Mouse (Mus musculus) liver, embryonic 12.5 days (tissue): Measurements from ENCODE around the gene B3gnt9. TPM values are rescaled to one million over a fixed set of nuclear protein-coding genes. Genes with fewer than 3 reads are reported as not detected.

Experiments used
- ATAC-seq: fragments of 200-750 bp; cut with Nextera tagmentation; 2 replicates; pipeline ENCODE4 v1.8.0; 2017; ENCODE audit warnings: moderate number of reproducible peaks, mild to moderate bottlenecking, moderate library complexity
- H3K27ac ChIP-seq: fragments of 300-500 bp; sonication (generic); 2 replicates; pipeline ENCODE4 v1.5.1; 2016; ENCODE audit warnings: mild to moderate bottlenecking
- H3K27me3 ChIP-seq: fragments of 300-500 bp; sonication (generic); replicated peaks from 2 replicates; pipeline ENCODE4 v1.6.1; 2016; ENCODE audit warnings: mild to moderate bottlenecking, moderate library complexity
- H3K36me3 ChIP-seq: fragments of 300-500 bp; sonication (generic); 2 replicates; pipeline ENCODE4 v1.6.1; 2016; ENCODE audit warnings: mild to moderate bottlenecking, moderate library complexity
- H3K4me1 ChIP-seq: fragments of 300-500 bp; sonication (generic); 2 replicates; pipeline ENCODE4 v1.6.1; 2016
- H3K4me2 ChIP-seq: fragments of 300-500 bp; sonication (generic); 2 replicates; pipeline ENCODE4 v1.6.1; 2016; ENCODE audit warnings: mild to moderate bottlenecking, moderate library complexity
- H3K4me3 ChIP-seq: fragments of 300-500 bp; sonication (generic); 2 replicates; pipeline ENCODE4 v1.5.1; 2016; ENCODE audit warnings: mild to moderate bottlenecking, moderate library complexity
- H3K9ac ChIP-seq: fragments of 300-500 bp; sonication (generic); 2 replicates; pipeline ENCODE4 v1.6.1; 2016; ENCODE audit warnings: mild to moderate bottlenecking, moderate library complexity
- H3K9me3 ChIP-seq: fragments of 300-500 bp; sonication (generic); replicated peaks from 2 replicates; pipeline ENCODE4 v1.6.1; 2016; ENCODE audit warnings: mild to moderate bottlenecking, moderate library complexity
- WGBS: fragments of 180-500 bp; shearing (Covaris S2); methylation state at CpG from one replicate; pipeline ENCODE4 v1.1.7; 2016; ENCODE audit not compliant: insufficient replicate concordance; 5-methylcytosine and 5-hydroxymethylcytosine counted together
- polyA plus RNA-seq: library from polyadenylated mRNA; unstranded; fragments of >200 nt; fragmentation: Nextera tagmentation; extraction: Ambion mirVana; gene quantifications from 2 replicates; pipeline ENCODE4 v1.2.1, GENCODE M21; 2016

B3gnt9 gene
- polyA plus RNA-seq, 1 experiment from 2014 or later: 3.6 TPM

GRCm38 (mm10) chr8:105264024-105264982 lies 9.3 kb upstream of the B3gnt9 start, which contains the start of the genes Tradd and Fbxl8:
TSS of gene Tradd (minus strand) at chr8:105264609.
TSS of gene Fbxl8 (plus strand) at chr8:105264648.
- H3K4me1 ChIP-seq: peaks cover 57% of the 10 kb centered on the region
- no peak within 1 kb of the TSS for H3K27ac ChIP-seq
- 2% methylated on average over 54 of the region's 54 CpGs for WGBS
- peak within 1 kb of the TSS; percentile 86 for H3K9ac ChIP-seq
- H3K27me3 ChIP-seq: peaks cover 85% of the 10 kb centered on the region
- ATAC-seq: peak; percentile 85
- peak within 1 kb of the TSS; percentile 95 for H3K4me2 ChIP-seq
- peak within 1 kb of the TSS; percentile 76 for H3K4me3 ChIP-seq
- no peaks in the 10 kb centered on the region for H3K36me3 ChIP-seq
- 0 out of 2 replicates have a peak, but pooled peaks cover 3% of the 10 kb centered on the region for H3K9me3 ChIP-seq

GRCm38 (mm10) chr8:105263244-105263912 lies 8.4 kb upstream of the B3gnt9 start:
- H3K27me3 ChIP-seq: peaks cover 85% of the 10 kb centered on the region
- H3K4me1 ChIP-seq: peaks cover 55% of the 10 kb centered on the region
- no peaks in the 10 kb centered on the region for H3K36me3 ChIP-seq
- peak overlapping the region; percentile 95 for H3K4me2 ChIP-seq
- no peak for ATAC-seq
- H3K9me3 ChIP-seq: 0 out of 2 replicates have a peak, but pooled peaks cover 3% of the 10 kb centered on the region
- 39% methylated on average over 16 of the region's 16 CpGs for WGBS
- peak overlapping the region; percentile 86 for H3K9ac ChIP-seq
- H3K27ac ChIP-seq: no peak overlapping the region
- H3K4me3 ChIP-seq: peak overlapping the region; percentile 76

- no peak for ATAC-seq
- no peak overlapping the region for H3K27ac ChIP-seq
- H3K9me3 ChIP-seq: 0 out of 2 replicates have a peak, but pooled peaks cover 2% of the 10 kb centered on the region
- H3K4me1 ChIP-seq: peaks cover 50% of the 10 kb centered on the region
- no peaks in the 10 kb centered on the region for H3K36me3 ChIP-seq
- 59% methylated on average over 12 of the region's 12 CpGs for WGBS
- no peak overlapping the region for H3K4me2 ChIP-seq
- H3K27me3 ChIP-seq: peaks cover 80% of the 10 kb centered on the region
- no peak overlapping the region for H3K9ac ChIP-seq
- no peak overlapping the region for H3K4me3 ChIP-seq
Measured at GRCm38 (mm10) chr8:105261326-105261980, 6.5 kb upstream of the B3gnt9 start.

GRCm38 (mm10) chr8:105260371-105261099 lies 5.6 kb upstream of the B3gnt9 start:
- Histone ChIP-seq H3K27ac (no peak overlapping the region), H3K9ac (no peak overlapping the region), H3K4me1 (peaks cover 55% of the 10 kb centered on the region), H3K4me3 (no peak overlapping the region), H3K27me3 (peaks cover 80% of the 10 kb centered on the region), H3K4me2 (peak overlapping the region; percentile 79; the same call in 1 of the 2 replicates), H3K36me3 (no peaks in the 10 kb centered on the region), H3K9me3 (no peaks in the 10 kb centered on the region)
- no peak for ATAC-seq
- WGBS: 71% methylated on average over 7 of the region's 7 CpGs

- H3K4me3 ChIP-seq: peak overlapping the region; percentile 47
- H3K9me3 ChIP-seq: no peaks in the 10 kb centered on the region
- H3K4me2 ChIP-seq: peak overlapping the region; percentile 79
- H3K36me3 ChIP-seq: no peaks in the 10 kb centered on the region
- H3K27me3 ChIP-seq: peaks cover 76% of the 10 kb centered on the region
- peaks cover 55% of the 10 kb centered on the region for H3K4me1 ChIP-seq
- H3K9ac ChIP-seq: peak overlapping the region; percentile 29; the same call in 1 of the 2 replicates
- 4% methylated on average over 30 of the region's 30 CpGs for WGBS
- H3K27ac ChIP-seq: no peak overlapping the region
- no peak for ATAC-seq
Measured at GRCm38 (mm10) chr8:105259721-105260320, 4.9 kb upstream of the B3gnt9 start.

GRCm38 (mm10) chr8:105258911-105259720 lies 4.2 kb upstream of the B3gnt9 start:
- WGBS: 13% methylated on average over 55 of the region's 55 CpGs
- Histone ChIP-seq H3K36me3 (no peaks in the 10 kb centered on the region), H3K4me1 (peaks cover 57% of the 10 kb centered on the region), H3K27ac (no peak overlapping the region), H3K4me3 (peak overlapping the region; percentile 47), H3K4me2 (peak overlapping the region; percentile 79), H3K9ac (peak overlapping the region; percentile 29; the same call in 1 of the 2 replicates), H3K9me3 (no peaks in the 10 kb centered on the region), H3K27me3 (peaks cover 76% of the 10 kb centered on the region)
- ATAC-seq: no peak

GRCm38 (mm10) chr8:105257318-105258114 lies 2.6 kb upstream of the B3gnt9 start:
- Histone ChIP-seq H3K4me3 (no peak overlapping the region), H3K4me2 (no peak overlapping the region), H3K27ac (no peak overlapping the region), H3K27me3 (peaks cover 64% of the 10 kb centered on the region), H3K4me1 (peaks cover 62% of the 10 kb centered on the region), H3K9me3 (no peaks in the 10 kb centered on the region), H3K36me3 (peaks cover 12% of the 10 kb centered on the region), H3K9ac (no peak overlapping the region)
- no peak for ATAC-seq
- WGBS: 59% methylated on average over 7 of the region's 7 CpGs

GRCm38 (mm10) chr8:105254152-105254965 lies 594 bp downstream of the B3gnt9 start:
- peak; percentile 91 for ATAC-seq
- peak overlapping the region; percentile 87 for H3K27ac ChIP-seq
- WGBS: under 1% methylated on average over 74 of the region's 74 CpGs
- peak overlapping the region; percentile 100 for H3K4me2 ChIP-seq
- H3K36me3 ChIP-seq: peaks cover 43% of the 10 kb centered on the region
- peaks cover 44% of the 10 kb centered on the region for H3K4me1 ChIP-seq
- H3K9me3 ChIP-seq: no peaks in the 10 kb centered on the region
- peak overlapping the region; percentile 76 for H3K9ac ChIP-seq
- H3K4me3 ChIP-seq: peak overlapping the region; percentile 73
- H3K27me3 ChIP-seq: peaks cover 36% of the 10 kb centered on the region

- 52% methylated on average over 20 of the region's 20 CpGs for WGBS
- H3K4me2 ChIP-seq: peak overlapping the region; percentile 100
- H3K9me3 ChIP-seq: no peaks in the 10 kb centered on the region
- H3K27ac ChIP-seq: peak overlapping the region; percentile 27; the same call in 1 of the 2 replicates
- H3K27me3 ChIP-seq: peaks cover 30% of the 10 kb centered on the region
- ATAC-seq: no peak
- H3K4me1 ChIP-seq: peaks cover 38% of the 10 kb centered on the region
- peak overlapping the region; percentile 76; the same call in 1 of the 2 replicates for H3K9ac ChIP-seq
- peak overlapping the region; percentile 73 for H3K4me3 ChIP-seq
- H3K36me3 ChIP-seq: peaks cover 49% of the 10 kb centered on the region
Measured at GRCm38 (mm10) chr8:105253766-105254151, 1.2 kb downstream of the B3gnt9 start.
